Mouse (Mus musculus): ENCODE results near the gene Gast. TPM values are rescaled to one million over a fixed set of nuclear protein-coding genes. Genes with fewer than 3 reads are reported as not detected.
A peak's percentile ranks its signal among the peaks of the same experiment; 100 is the strongest.

Gast gene
- polyA plus RNA-seq, 1 experiment from 2014 or later, result not detected

- no peak overlapping the region for H3K4me3 ChIP-seq (replicated peaks; ENCODE audit: low read depth, low read length)
- H3K27me3 ChIP-seq (ENCODE audit: insufficient read depth, low read length), result no peaks in the 10 kb centered on the region
- H3K36me3 ChIP-seq (ENCODE audit: insufficient read depth, low read length), result no peaks in the 10 kb centered on the region
- TF ChIP-seq CTCF (IDR thresholded peaks at IDR 0.05; ENCODE audit: low read depth), result peak; percentile 87
- H3K4me2 ChIP-seq (ENCODE audit: low read length), result 0 out of 2 replicates have a peak overlapping the region, but pooled peaks have one; percentile 6
- DNase-seq (ENCODE audit: low spot score) (peak; percentile 77), ATAC-seq (replicated peaks; ENCODE audit: low FRiP score, low read depth) (0 out of 2 replicates have a peak, but pooled peaks have one; percentile 44)
- WGBS, result 19% methylated on average over 12 of the region's 12 CpGs
- no peak overlapping the region for H3K27ac ChIP-seq
- H3K9ac ChIP-seq (ENCODE audit: low read depth, low read length), result no peak overlapping the region
- H3K4me1 ChIP-seq (replicated peaks; ENCODE audit: insufficient read depth, low read length), result no peaks in the 10 kb centered on the region; the same call in 1 of the 2 replicates
- H3K9me3 ChIP-seq (replicated peaks; ENCODE audit: low read length), result no peaks in the 10 kb centered on the region
These were observed 28.9 kb downstream of the Gast start for GRCm38 (mm10) chr11:100362979-100363562.

- no peak for TF ChIP-seq CTCF (IDR thresholded peaks at IDR 0.05; ENCODE audit: low read depth)
- no peaks in the 10 kb centered on the region for H3K27me3 ChIP-seq (ENCODE audit: insufficient read depth, low read length)
- H3K9me3 ChIP-seq (replicated peaks; ENCODE audit: low read length), result no peaks in the 10 kb centered on the region
- no peaks in the 10 kb centered on the region for H3K4me1 ChIP-seq (replicated peaks; ENCODE audit: insufficient read depth, low read length)
- H3K4me2 ChIP-seq (ENCODE audit: low read length), result no peak overlapping the region
- H3K36me3 ChIP-seq (ENCODE audit: insufficient read depth, low read length), result peaks cover 41% of the 10 kb centered on the region
- no peak for ATAC-seq (replicated peaks; ENCODE audit: low FRiP score, low read depth)
- WGBS, result 34% methylated on average over 7 of the region's 7 CpGs
- no peak overlapping the region for H3K9ac ChIP-seq (ENCODE audit: low read depth, low read length)
- no peak overlapping the region for H3K4me3 ChIP-seq (replicated peaks; ENCODE audit: low read depth, low read length)
- DNase-seq (ENCODE audit: low spot score), result no peak
- no peak overlapping the region for H3K27ac ChIP-seq
These were observed 34.9 kb downstream of the Gast start for GRCm38 (mm10) chr11:100369145-100369544.

- DNase-seq (ENCODE audit: low spot score), result no peak
- WGBS, result 67% methylated on average over 8 of the region's 8 CpGs
- ATAC-seq (replicated peaks; ENCODE audit: low FRiP score, low read depth), result no peak
- Histone ChIP-seq H3K4me1 (replicated peaks; ENCODE audit: insufficient read depth, low read length) (no peaks in the 10 kb centered on the region), H3K9ac (ENCODE audit: low read depth, low read length) (no peak overlapping the region), H3K9me3 (replicated peaks; ENCODE audit: low read length) (no peaks in the 10 kb centered on the region), H3K27me3 (ENCODE audit: insufficient read depth, low read length) (no peaks in the 10 kb centered on the region), H3K4me3 (replicated peaks; ENCODE audit: low read depth, low read length) (no peak overlapping the region), H3K4me2 (ENCODE audit: low read length) (no peak overlapping the region), H3K36me3 (ENCODE audit: insufficient read depth, low read length) (peaks cover 44% of the 10 kb centered on the region), H3K27ac (no peak overlapping the region)
- no peak for TF ChIP-seq CTCF (IDR thresholded peaks at IDR 0.05; ENCODE audit: low read depth)
These were observed 35.6 kb downstream of the Gast start for GRCm38 (mm10) chr11:100369822-100370221.

- no peak overlapping the region for H3K9ac ChIP-seq (ENCODE audit: low read depth, low read length)
- H3K4me2 ChIP-seq (ENCODE audit: low read length), result no peak overlapping the region
- H3K4me1 ChIP-seq (replicated peaks; ENCODE audit: insufficient read depth, low read length), result no peaks in the 10 kb centered on the region
- ATAC-seq (replicated peaks; ENCODE audit: low FRiP score, low read depth), result no peak
- no peaks in the 10 kb centered on the region for H3K9me3 ChIP-seq (replicated peaks; ENCODE audit: low read length)
- H3K36me3 ChIP-seq (ENCODE audit: insufficient read depth, low read length), result peaks cover 63% of the 10 kb centered on the region
- WGBS, result 77% methylated on average over 8 of the region's 8 CpGs
- H3K27me3 ChIP-seq (ENCODE audit: insufficient read depth, low read length), result no peaks in the 10 kb centered on the region
- TF ChIP-seq CTCF (IDR thresholded peaks at IDR 0.05; ENCODE audit: low read depth), result no peak
- no peak for DNase-seq (ENCODE audit: low spot score)
- H3K27ac ChIP-seq, result no peak overlapping the region
- no peak overlapping the region for H3K4me3 ChIP-seq (replicated peaks; ENCODE audit: low read depth, low read length)
These were observed 37.9 kb downstream of the Gast start for GRCm38 (mm10) chr11:100371981-100372558.

- DNase-seq (ENCODE audit: low spot score) (no peak), ATAC-seq (replicated peaks; ENCODE audit: low FRiP score, low read depth) (no peak)
- no peak for TF ChIP-seq CTCF (IDR thresholded peaks at IDR 0.05; ENCODE audit: low read depth)
- no peaks in the 10 kb centered on the region for H3K9me3 ChIP-seq (replicated peaks; ENCODE audit: low read length)
- no peaks in the 10 kb centered on the region for H3K4me1 ChIP-seq (replicated peaks; ENCODE audit: insufficient read depth, low read length)
- WGBS, result 81% methylated on average over 9 of the region's 9 CpGs
- no peaks in the 10 kb centered on the region for H3K27me3 ChIP-seq (ENCODE audit: insufficient read depth, low read length)
- no peak overlapping the region for H3K4me2 ChIP-seq (ENCODE audit: low read length)
- H3K36me3 ChIP-seq (ENCODE audit: insufficient read depth, low read length), result peaks cover 81% of the 10 kb centered on the region
- no peak overlapping the region for H3K9ac ChIP-seq (ENCODE audit: low read depth, low read length)
- H3K27ac ChIP-seq, result no peak overlapping the region
- no peak overlapping the region for H3K4me3 ChIP-seq (replicated peaks; ENCODE audit: low read depth, low read length)
These were observed 40.9 kb downstream of the Gast start for GRCm38 (mm10) chr11:100375127-100375526.

- ATAC-seq (replicated peaks; ENCODE audit: low FRiP score, low read depth), result no peak
- no peaks in the 10 kb centered on the region for H3K4me1 ChIP-seq (replicated peaks; ENCODE audit: insufficient read depth, low read length)
- WGBS, result 71% methylated on average over 4 of the region's 4 CpGs
- TF ChIP-seq CTCF (IDR thresholded peaks at IDR 0.05; ENCODE audit: low read depth), result no peak
- H3K36me3 ChIP-seq (ENCODE audit: insufficient read depth, low read length), result peaks cover 73% of the 10 kb centered on the region
- H3K27me3 ChIP-seq (ENCODE audit: insufficient read depth, low read length), result no peaks in the 10 kb centered on the region
- H3K4me3 ChIP-seq (replicated peaks; ENCODE audit: low read depth, low read length), result no peak overlapping the region
- H3K9me3 ChIP-seq (replicated peaks; ENCODE audit: low read length), result no peaks in the 10 kb centered on the region
- no peak for DNase-seq (ENCODE audit: low spot score)
- H3K27ac ChIP-seq, result 0 out of 2 replicates have a peak overlapping the region, but pooled peaks have one; percentile 8
- H3K9ac ChIP-seq (ENCODE audit: low read depth, low read length), result no peak overlapping the region
- H3K4me2 ChIP-seq (ENCODE audit: low read length), result no peak overlapping the region
These were observed 41.8 kb downstream of the Gast start for GRCm38 (mm10) chr11:100376005-100376404.
